Mouse (Mus musculus): ENCODE measurements at regions not wholly inside any gene's neighbourhood (a gene's known extent, or its start where the extent isn't known, plus 50 kb on each side); places are given as distances from the start of the nearest gene placed in this dataset.

DNA sequence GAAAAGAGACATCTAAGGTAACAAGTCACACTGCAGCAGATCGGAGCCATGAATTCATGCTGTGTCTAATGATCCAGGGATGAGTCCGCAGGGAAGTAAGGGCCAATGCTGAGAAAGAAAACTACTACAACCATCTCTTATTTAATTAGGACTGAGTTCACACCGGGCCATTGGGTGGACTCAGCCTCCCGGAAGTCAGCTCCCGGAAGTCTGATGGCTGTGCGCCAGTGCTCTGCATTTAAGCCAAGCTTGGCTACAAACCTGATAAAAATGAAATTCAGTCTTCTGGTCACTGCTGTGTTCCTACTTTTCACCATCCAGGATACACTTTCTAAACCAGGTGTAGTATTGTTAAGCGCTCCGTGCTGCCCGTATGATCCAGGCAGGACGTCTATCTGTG lies 62.8 kb upstream of the Adtrp start:
- TF ChIP-seq POLR2A (IDR thresholded peaks at IDR 0.05; ENCODE audit: low read depth, low read length) (no peak), CHD2 (IDR thresholded peaks at IDR 0.05; ENCODE audit: low read length) (no peak), EP300 (IDR thresholded peaks at IDR 0.05; ENCODE audit: low read length) (no peak), TBP (conservative IDR thresholded peaks at IDR 0.05; ENCODE audit: low read depth, low read length) (no peak), ZMIZ1 (IDR thresholded peaks at IDR 0.05; ENCODE audit: low read depth, low read length) (no peak), POLR2AphosphoS2 (IDR thresholded peaks at IDR 0.05; ENCODE audit: low read depth, low read length) (no peak), NELFE (IDR thresholded peaks at IDR 0.05; ENCODE audit: low read depth, low read length) (no peak), CTCF (conservative IDR thresholded peaks at IDR 0.05 in 1 of 2, IDR thresholded peaks at IDR 0.05 in 1 of 2; ENCODE audit: low read depth in 2 of 2, low read length in 2 of 2) (no peak), ZKSCAN1 (IDR thresholded peaks at IDR 0.05; ENCODE audit: borderline replicate concordance, low read depth, low read length) (no peak), KAT2A (IDR thresholded peaks at IDR 0.05; ENCODE audit: insufficient replicate concordance, low read length) (no peak)
